Mouse (Mus musculus): ENCODE measurements at regions not wholly inside any gene's neighbourhood (a gene's known extent, or its start where the extent isn't known, plus 50 kb on each side); places are given as distances from the start of the nearest gene placed in this dataset.

DNA sequence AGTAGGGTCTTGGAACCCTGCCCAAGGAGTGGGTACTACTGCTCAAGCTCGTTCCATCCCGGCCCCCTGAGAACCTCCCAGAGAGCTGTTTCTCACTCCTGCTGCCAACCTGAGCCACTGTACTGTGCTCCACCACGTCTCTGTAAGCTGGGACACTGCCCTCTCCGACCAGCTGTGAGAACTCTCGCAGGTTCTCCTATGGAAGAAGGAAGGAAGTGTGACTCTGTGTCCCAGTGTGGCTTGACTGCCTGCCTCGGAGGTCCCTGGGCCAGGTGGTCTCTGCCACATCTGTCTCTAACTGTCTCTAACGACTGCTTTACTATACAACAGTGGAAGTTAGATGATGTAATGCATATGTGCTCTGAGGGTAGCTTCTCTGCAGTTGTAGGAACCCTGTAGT, 246.4 kb upstream of the Tle3 start:
- TF ChIP-seq CTCF (IDR thresholded peaks at IDR 0.05; ENCODE audit: low read depth, low read length): no peak
- TF ChIP-seq POLR2A (IDR thresholded peaks at IDR 0.05; ENCODE audit: borderline replicate concordance, low read depth, low read length): no peak
- Histone ChIP-seq H3K4me3 (ENCODE audit: insufficient read depth, low read length) (no peak overlapping the region), H3K4me1 (ENCODE audit: control insufficient read depth, insufficient read depth, low read length) (peaks cover 5% of the 10 kb centered on the region), H3K27ac (ENCODE audit: insufficient read depth, low read depth, low read length) (no peak overlapping the region)

DNA sequence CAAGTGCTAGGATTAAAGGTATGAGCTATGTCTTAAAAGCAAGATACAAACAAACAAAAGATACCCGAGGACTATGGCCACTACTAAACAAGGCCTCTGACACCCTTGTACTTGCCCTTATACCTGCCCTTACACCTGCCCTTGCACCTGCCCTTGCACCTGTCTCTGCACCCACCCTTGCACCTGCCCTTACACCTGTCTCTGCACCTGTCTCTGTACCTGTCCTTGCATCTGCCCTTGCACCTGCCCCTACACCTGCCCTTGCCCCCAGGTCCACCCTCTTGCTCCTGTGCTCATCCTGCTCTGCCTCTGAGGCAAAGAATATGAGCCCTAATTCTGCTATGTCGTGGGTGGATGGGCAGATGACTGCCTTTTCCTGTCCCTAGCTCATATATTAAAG, 244.1 kb upstream of the Tle3 start:
- TF ChIP-seq POLR2A (IDR thresholded peaks at IDR 0.05; ENCODE audit: borderline replicate concordance, low read depth, low read length) (no peak), CTCF (IDR thresholded peaks at IDR 0.05; ENCODE audit: low read depth, low read length) (no peak)
- H3K4me1 ChIP-seq (ENCODE audit: control insufficient read depth, insufficient read depth, low read length): no peaks in the 10 kb centered on the region
- H3K4me3 ChIP-seq (ENCODE audit: insufficient read depth, low read length): no peak overlapping the region

DNA sequence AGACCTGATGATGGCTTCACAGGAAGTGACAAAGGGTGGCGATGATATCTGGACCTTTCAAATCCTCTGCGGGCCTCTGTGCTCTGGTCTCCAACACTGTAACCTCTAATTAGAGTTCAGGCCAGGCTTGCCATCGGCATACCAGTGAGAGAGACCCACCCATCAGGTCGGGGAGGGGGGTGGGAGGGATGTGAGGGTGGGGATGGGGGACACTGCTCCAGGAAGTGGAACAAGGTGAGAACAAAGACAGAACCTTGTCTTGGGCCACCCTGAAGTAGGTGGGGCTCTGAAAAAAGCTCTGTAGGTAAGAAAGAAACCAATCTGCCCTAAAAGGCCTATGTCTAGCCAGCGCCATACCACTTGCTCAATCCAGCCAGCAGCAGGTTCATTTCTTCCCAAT, 243.0 kb upstream of the Tle3 start:
- no peak overlapping the region for H3K27ac ChIP-seq (ENCODE audit: insufficient read depth, low read depth, low read length)
- TF ChIP-seq CTCF (IDR thresholded peaks at IDR 0.05; ENCODE audit: low read depth, low read length): no peak
- TF ChIP-seq POLR2A (IDR thresholded peaks at IDR 0.05; ENCODE audit: borderline replicate concordance, low read depth, low read length): no peak
- H3K4me1 ChIP-seq (ENCODE audit: control insufficient read depth, insufficient read depth, low read length): no peaks in the 10 kb centered on the region
- no peak overlapping the region for H3K4me3 ChIP-seq (ENCODE audit: insufficient read depth, low read length)

More for the DNA sequence above, 244.1 kb upstream of the Tle3 start:
- no peak overlapping the region for H3K27ac ChIP-seq (ENCODE audit: insufficient read depth, low read depth, low read length)

DNA sequence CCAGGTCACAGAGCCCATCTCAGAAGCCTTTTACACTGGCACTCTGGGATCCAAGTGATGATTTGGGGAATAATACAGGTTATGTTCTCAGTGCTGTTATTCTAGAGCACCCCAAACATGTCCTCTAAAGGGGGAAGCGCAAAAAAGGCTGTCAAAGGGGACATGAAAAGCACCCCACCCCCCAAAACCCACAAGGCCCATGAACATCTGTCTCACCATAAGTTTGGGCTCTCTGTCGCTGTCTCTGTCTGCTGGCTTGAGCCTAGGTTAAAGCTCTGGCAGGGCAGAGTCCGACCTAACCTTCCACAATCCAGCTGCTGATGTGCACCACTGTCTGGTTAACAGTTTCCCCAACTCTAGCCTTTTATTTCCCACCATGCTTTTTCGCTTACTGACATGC, 241.3 kb upstream of the Tle3 start:
- TF ChIP-seq POLR2A (IDR thresholded peaks at IDR 0.05; ENCODE audit: borderline replicate concordance, low read depth, low read length): no peak
- TF ChIP-seq CTCF (IDR thresholded peaks at IDR 0.05; ENCODE audit: low read depth, low read length): no peak
- Histone ChIP-seq H3K27ac (ENCODE audit: insufficient read depth, low read depth, low read length) (no peak overlapping the region), H3K4me1 (ENCODE audit: control insufficient read depth, insufficient read depth, low read length) (no peaks in the 10 kb centered on the region), H3K4me3 (ENCODE audit: insufficient read depth, low read length) (no peak overlapping the region)

- H3K4me3 ChIP-seq (ENCODE audit: insufficient read depth, low read length): no peak overlapping the region
- TF ChIP-seq CTCF (IDR thresholded peaks at IDR 0.05; ENCODE audit: low read depth, low read length) (no peak), POLR2A (IDR thresholded peaks at IDR 0.05; ENCODE audit: borderline replicate concordance, low read depth, low read length) (no peak)
- no peaks in the 10 kb centered on the region for H3K4me1 ChIP-seq (ENCODE audit: control insufficient read depth, insufficient read depth, low read length)
- no peak overlapping the region for H3K27ac ChIP-seq (ENCODE audit: insufficient read depth, low read depth, low read length)
These were observed 236.8 kb upstream of the Tle3 start for GRCm38 (mm10) chr9:61135263-61135882.

- Histone ChIP-seq H3K27ac (ENCODE audit: insufficient read depth, low read depth, low read length) (no peak overlapping the region), H3K4me1 (ENCODE audit: control insufficient read depth, insufficient read depth, low read length) (no peaks in the 10 kb centered on the region)
These were observed 236.2 kb upstream of the Tle3 start for GRCm38 (mm10) chr9:61135917-61136316.

GRCm38 (mm10) chr9:61138741-61139368, 233.3 kb upstream of the Tle3 start:
- Histone ChIP-seq H3K27ac (ENCODE audit: insufficient read depth, low read depth, low read length) (no peak overlapping the region), H3K4me3 (ENCODE audit: insufficient read depth, low read length) (no peak overlapping the region), H3K4me1 (ENCODE audit: control insufficient read depth, insufficient read depth, low read length) (no peaks in the 10 kb centered on the region)
- TF ChIP-seq POLR2A (IDR thresholded peaks at IDR 0.05; ENCODE audit: borderline replicate concordance, low read depth, low read length) (no peak), CTCF (IDR thresholded peaks at IDR 0.05; ENCODE audit: low read depth, low read length) (no peak)

More at GRCm38 (mm10) chr9:61135917-61136316, 236.2 kb upstream of the Tle3 start:
- no peak overlapping the region for H3K4me3 ChIP-seq (ENCODE audit: insufficient read depth, low read length)
- TF ChIP-seq POLR2A (IDR thresholded peaks at IDR 0.05; ENCODE audit: borderline replicate concordance, low read depth, low read length) (no peak), CTCF (IDR thresholded peaks at IDR 0.05; ENCODE audit: low read depth, low read length) (no peak)

- Histone ChIP-seq H3K4me1 (ENCODE audit: control insufficient read depth, insufficient read depth, low read length) (no peaks in the 10 kb centered on the region), H3K27ac (ENCODE audit: insufficient read depth, low read depth, low read length) (no peak overlapping the region), H3K4me3 (ENCODE audit: insufficient read depth, low read length) (no peak overlapping the region)
- TF ChIP-seq CTCF (IDR thresholded peaks at IDR 0.05; ENCODE audit: low read depth, low read length): no peak
- no peak for TF ChIP-seq POLR2A (IDR thresholded peaks at IDR 0.05; ENCODE audit: borderline replicate concordance, low read depth, low read length)
These were observed 229.1 kb upstream of the Tle3 start for GRCm38 (mm10) chr9:61143101-61143500.

- no peak overlapping the region for H3K27ac ChIP-seq (ENCODE audit: insufficient read depth, low read depth, low read length)
- H3K4me3 ChIP-seq (ENCODE audit: insufficient read depth, low read length): no peak overlapping the region
- H3K4me1 ChIP-seq (ENCODE audit: control insufficient read depth, insufficient read depth, low read length): no peaks in the 10 kb centered on the region
- TF ChIP-seq CTCF (IDR thresholded peaks at IDR 0.05; ENCODE audit: low read depth, low read length): no peak
- TF ChIP-seq POLR2A (IDR thresholded peaks at IDR 0.05; ENCODE audit: borderline replicate concordance, low read depth, low read length): no peak
These were observed 227.4 kb upstream of the Tle3 start for GRCm38 (mm10) chr9:61144685-61145318.

GRCm38 (mm10) chr9:61145738-61146137, 226.4 kb upstream of the Tle3 start:
- Histone ChIP-seq H3K4me3 (ENCODE audit: insufficient read depth, low read length) (no peak overlapping the region), H3K4me1 (ENCODE audit: control insufficient read depth, insufficient read depth, low read length) (no peaks in the 10 kb centered on the region), H3K27ac (ENCODE audit: insufficient read depth, low read depth, low read length) (no peak overlapping the region)
- TF ChIP-seq POLR2A (IDR thresholded peaks at IDR 0.05; ENCODE audit: borderline replicate concordance, low read depth, low read length) (no peak), CTCF (IDR thresholded peaks at IDR 0.05; ENCODE audit: low read depth, low read length) (no peak)

Measured in bone marrow macrophage, adult 2 months (primary cell).